Comparison of ENCODE assay signal across 8 mouse cellular contexts in genomic region chr19:45475928-45476553, GRCm38 (mm10).
DNase-seq lines count a peak whose midpoint lies in the region; ATAC-seq and TF ChIP-seq lines count a peak whose summit lies in the region.

No protein-coding gene starts in this region.

- DNase-seq in liver, adult 2 months (ENCODE audit: extremely low read depth, low read depth, low spot score): peak; percentile 67
- DNase-seq in liver (no peak), adipocyte (ENCODE audit: low spot score) (no peak)
- DNase-seq in embryonic facial prominence, embryonic 10.5 days (ENCODE audit: low spot score): peak; percentile 27
- peak; percentile 81 for DNase-seq in layer of hippocampus, adult 9-11 months
- DNase-seq in left cerebral cortex, postnatal 10 days (ENCODE audit: extremely low spot score in 1 of 2, low spot score in 2 of 2): no peak
- no peak for DNase-seq in thymus, adult 18-20 months

- H3K4me1 ChIP-seq in liver, adult 2 months (ENCODE audit: control insufficient read depth, insufficient read depth, low read length): peaks cover 2% of the 10 kb centered on the region
- peaks cover 22% of the 10 kb centered on the region for H3K4me1 ChIP-seq in embryonic facial prominence, embryonic 10.5 days
- peaks cover 12% of the 10 kb centered on the region for H3K4me1 ChIP-seq in midbrain, embryonic 16.5 days (ENCODE audit: control insufficient read depth, insufficient read depth, low read length)

- H3K36me3 ChIP-seq in liver, adult 2 months (ENCODE audit: control insufficient read depth, insufficient read depth, low read length): no peaks in the 10 kb centered on the region
- H3K36me3 ChIP-seq in embryonic facial prominence, embryonic 10.5 days (replicated peaks): peaks cover 7% of the 10 kb centered on the region
- H3K36me3 ChIP-seq in midbrain, embryonic 16.5 days (ENCODE audit: control insufficient read depth, insufficient read depth, low read length): peaks cover 2% of the 10 kb centered on the region; the same call in 1 of the 2 replicates

- 40% methylated on average over 24 of the region's 24 CpGs for WGBS in liver, adult 2 months
- WGBS in embryonic facial prominence, embryonic 10.5 days: 61% methylated on average over 24 of the region's 24 CpGs
- WGBS in midbrain, embryonic 16.5 days: 9% methylated on average over 24 of the region's 24 CpGs

- no peak overlapping the region; the same call in 1 of the 2 replicates for H3K27ac ChIP-seq in liver, adult 2 months (replicated peaks; ENCODE audit: insufficient read depth, low read depth, low read length)
- no peak overlapping the region for H3K27ac ChIP-seq in embryonic facial prominence, embryonic 10.5 days (replicated peaks)
- H3K27ac ChIP-seq in midbrain, embryonic 16.5 days (ENCODE audit: low read length): peak overlapping the region; percentile 40

- no peak overlapping the region for H3K4me3 ChIP-seq in liver, adult 2 months (ENCODE audit: insufficient read depth, low read depth, low read length)
- peak overlapping the region; percentile 18; the same call in 1 of the 2 replicates for H3K4me3 ChIP-seq in embryonic facial prominence, embryonic 10.5 days
- peak overlapping the region; percentile 21; the same call in 1 of the 2 replicates for H3K4me3 ChIP-seq in midbrain, embryonic 16.5 days (ENCODE audit: low read depth, low read length)

- H3K4me2 ChIP-seq in midbrain, embryonic 16.5 days (ENCODE audit: low read length): peak overlapping the region; percentile 49

- TF ChIP-seq POLR2A in liver, adult 2 months (IDR thresholded peaks at IDR 0.05; ENCODE audit: extremely low read depth, insufficient read depth, low read length): no peak

- H3K79me2 ChIP-seq in liver, adult 2 months (ENCODE audit: control insufficient read depth, insufficient read depth, low read length): no peaks in the 10 kb centered on the region

- no peaks in the 10 kb centered on the region for H3K9me3 ChIP-seq in embryonic facial prominence, embryonic 10.5 days
- no peaks in the 10 kb centered on the region for H3K9me3 ChIP-seq in midbrain, embryonic 16.5 days (replicated peaks; ENCODE audit: control insufficient read depth, low read length, poor library complexity, severe bottlenecking)

- H3K9ac ChIP-seq in liver, adult 2 months (ENCODE audit: low read depth, low read length): no peak overlapping the region
- H3K9ac ChIP-seq in midbrain, embryonic 16.5 days (ENCODE audit: low read depth, low read length): peak overlapping the region; percentile 11; the same call in 1 of the 2 replicates

- intact Hi-C loops in left cerebral cortex, postnatal 10 days (cut with DNase I): no loop called here

- no peaks in the 10 kb centered on the region for H3K27me3 ChIP-seq in liver, adult 2 months (ENCODE audit: control insufficient read depth, insufficient read depth, low read length)
- 0 out of 2 replicates have a peak, but pooled peaks cover 4% of the 10 kb centered on the region for H3K27me3 ChIP-seq in embryonic facial prominence, embryonic 10.5 days (replicated peaks; ENCODE audit: low read depth, poor library complexity, severe bottlenecking)
- no peaks in the 10 kb centered on the region for H3K27me3 ChIP-seq in midbrain, embryonic 16.5 days (ENCODE audit: control insufficient read depth, insufficient read depth, low read depth, low read length)

- TF ChIP-seq CTCF in liver, adult 2 months (IDR thresholded peaks at IDR 0.05; ENCODE audit: low read depth, low read length): no peak

- ATAC-seq in midbrain, embryonic 16.5 days: peak; percentile 83

Comparison
In these comparisons a context has a peak if more than half of its experiments do, and no peak if none do; other contexts are left out.
1. DNase-seq: peak in liver, adult 2 months (single experiment), embryonic facial prominence, embryonic 10.5 days (single experiment) and layer of hippocampus, adult 9-11 months (single experiment); none in liver (single experiment), left cerebral cortex, postnatal 10 days (0 of 2), thymus, adult 18-20 months (0 of 2) and adipocyte (single experiment).